Mouse (Mus musculus): Measurements from ENCODE around the gene Shroom3. TPM values are rescaled to one million over a fixed set of nuclear protein-coding genes. Genes with fewer than 3 reads are reported as not detected.

Shroom3 gene
- 21.7 TPM for polyA plus RNA-seq (2014; fragmentation: Illumina TruSeq; extraction: RNeasy Lipid Tissue Mini Kit (QIAGEN cat#74804); ENCODE audit: low read depth, low replicate concordance)

GRCm38 (mm10) chr5:92683351-92683807 is at the start of gene Shroom3:
Gene Shroom3 (plus strand): TSS chr5:92683435.

GRCm38 (mm10) chr5:92674859-92675573 is 8.2 kb upstream of the Shroom3 start, which contains the start of gene Ccdc158:
Gene Ccdc158 (minus strand): TSS chr5:92675271.

Other genes with a start within 250 kb of the Shroom3 start
- 18.5 TPM for gene Nup54, start 248.2 kb upstream of the Shroom3 start, polyA plus RNA-seq (2014; fragmentation: Illumina TruSeq; extraction: RNeasy Lipid Tissue Mini Kit (QIAGEN cat#74804); ENCODE audit: low read depth, low replicate concordance)
- gene Scarb2, start 176.6 kb upstream of the Shroom3 start, polyA plus RNA-seq (2014; fragmentation: Illumina TruSeq; extraction: RNeasy Lipid Tissue Mini Kit (QIAGEN cat#74804); ENCODE audit: low read depth, low replicate concordance) = 52.3 TPM
- gene Fam47e, start 128.4 kb upstream of the Shroom3 start, polyA plus RNA-seq (2014; fragmentation: Illumina TruSeq; extraction: RNeasy Lipid Tissue Mini Kit (QIAGEN cat#74804); ENCODE audit: low read depth, low replicate concordance) = 5.7 TPM
- 18.6 TPM for gene Stbd1, start 80.4 kb upstream of the Shroom3 start, polyA plus RNA-seq (2014; fragmentation: Illumina TruSeq; extraction: RNeasy Lipid Tissue Mini Kit (QIAGEN cat#74804); ENCODE audit: low read depth, low replicate concordance)
- 3.2 TPM for gene Ccdc158, start 8.2 kb upstream of the Shroom3 start, polyA plus RNA-seq (2014; fragmentation: Illumina TruSeq; extraction: RNeasy Lipid Tissue Mini Kit (QIAGEN cat#74804); ENCODE audit: low read depth, low replicate concordance)